Mouse (Mus musculus): ENCODE data around the gene Gm49601. TPM values are rescaled to one million over a fixed set of nuclear protein-coding genes. Genes with fewer than 3 reads are reported as not detected.

Gene Gm49601
- total and polyA plus RNA-seq, 2 experiments from 2014 or later, result 3.4 to 14.2 TPM

DNA sequence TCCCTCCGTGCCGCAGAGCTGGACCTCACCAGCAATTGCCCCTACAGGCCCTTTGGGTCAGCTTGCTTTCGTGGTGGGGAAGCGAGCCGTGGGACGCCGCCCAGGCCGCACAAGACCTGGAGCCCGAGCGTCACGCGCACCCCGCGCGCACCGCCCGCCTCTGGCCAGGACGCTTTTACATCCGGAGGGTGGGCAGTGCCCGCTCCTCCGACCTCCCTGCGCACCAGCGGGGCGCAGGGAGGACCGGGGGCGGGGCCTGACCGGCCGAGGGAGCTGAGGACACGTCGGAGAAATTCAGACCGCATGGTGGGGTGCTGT, 37.5 kb downstream of the Gm49601 start:
- peaks cover 80% of the 10 kb centered on the region for H3K27me3 ChIP-seq (ENCODE audit: insufficient read depth, low read length)
- ATAC-seq (ENCODE audit: low FRiP score) (no peak), DNase-seq (ENCODE audit: low spot score) (no peak)
- H3K9me3 ChIP-seq (ENCODE audit: low read length), result no peaks in the 10 kb centered on the region
- no peak overlapping the region for H3K9ac ChIP-seq (replicated peaks; ENCODE audit: low read length, poor library complexity, severe bottlenecking)
- no peak for TF ChIP-seq CTCF (IDR thresholded peaks at IDR 0.05)
- no peak overlapping the region for H3K4me3 ChIP-seq (ENCODE audit: low read depth, low read length)
- no peak overlapping the region for H3K4me2 ChIP-seq (ENCODE audit: low read depth, low read length, poor library complexity, severe bottlenecking)
- H3K4me1 ChIP-seq (ENCODE audit: insufficient read depth, low read length), result peaks cover 11% of the 10 kb centered on the region; the same call in 1 of the 2 replicates
- no peak overlapping the region for H3K27ac ChIP-seq (ENCODE audit: low read depth, low read length)
- WGBS, result 10% methylated on average over 31 of the region's 31 CpGs
- no peaks in the 10 kb centered on the region for H3K36me3 ChIP-seq (ENCODE audit: insufficient read depth, low read length)

DNA sequence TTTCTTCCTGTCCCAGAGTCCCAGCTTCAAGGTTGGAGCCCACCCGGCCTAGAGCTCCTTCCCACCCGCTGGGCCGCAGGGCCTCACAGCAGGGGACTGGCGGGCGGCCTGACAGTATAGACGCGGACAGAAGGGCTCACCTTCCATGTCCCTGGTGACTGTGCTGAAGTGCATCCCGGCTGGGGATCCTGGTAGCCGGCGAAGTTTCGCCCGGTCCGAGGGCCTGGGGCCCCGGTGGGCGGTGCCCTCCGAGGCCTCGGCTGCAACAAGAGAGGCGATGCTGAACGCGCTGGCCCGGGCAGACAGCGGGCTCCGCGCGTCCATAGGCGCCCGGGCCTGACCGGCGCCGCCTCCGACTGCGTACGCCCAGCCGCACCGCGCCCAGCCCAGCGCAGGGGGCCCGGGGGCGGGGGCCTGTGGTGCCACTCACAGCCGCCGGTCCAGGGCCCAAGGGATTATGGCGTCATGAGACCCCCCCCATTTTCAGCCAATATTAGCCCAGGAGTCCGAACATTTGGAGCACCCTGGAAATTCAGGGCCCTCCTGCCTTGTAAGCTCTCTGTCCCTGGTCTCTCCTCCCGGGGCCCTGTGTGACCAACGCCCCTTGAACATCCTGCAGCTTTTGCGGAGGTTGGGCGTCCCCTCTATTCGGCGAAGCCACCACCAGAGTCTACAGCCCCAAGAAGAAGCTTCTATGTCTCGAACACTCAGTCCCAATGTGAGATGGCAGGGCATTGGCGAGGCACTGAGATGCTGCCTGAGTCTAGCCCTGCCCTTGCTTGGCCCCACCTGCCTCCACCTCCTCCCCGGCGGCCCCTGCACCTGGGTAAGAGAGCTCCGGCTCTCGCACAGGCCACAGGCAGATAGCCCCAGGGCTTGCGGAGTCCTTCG, 38.1 kb downstream of the Gm49601 start:
- H3K4me2 ChIP-seq (ENCODE audit: low read depth, low read length, poor library complexity, severe bottlenecking), result no peak overlapping the region
- no peak for TF ChIP-seq CTCF (IDR thresholded peaks at IDR 0.05)
- no peaks in the 10 kb centered on the region for H3K9me3 ChIP-seq (ENCODE audit: low read length)
- H3K27me3 ChIP-seq (ENCODE audit: insufficient read depth, low read length), result peaks cover 74% of the 10 kb centered on the region
- ATAC-seq (ENCODE audit: low FRiP score), result no peak
- peaks cover 11% of the 10 kb centered on the region; the same call in 1 of the 2 replicates for H3K4me1 ChIP-seq (ENCODE audit: insufficient read depth, low read length)
- no peak for DNase-seq (ENCODE audit: low spot score)
- H3K27ac ChIP-seq (ENCODE audit: low read depth, low read length), result no peak overlapping the region
- H3K4me3 ChIP-seq (ENCODE audit: low read depth, low read length), result no peak overlapping the region
- under 1% methylated on average over 57 of the region's 57 CpGs for WGBS
- H3K9ac ChIP-seq (replicated peaks; ENCODE audit: low read length, poor library complexity, severe bottlenecking), result no peak overlapping the region
- no peaks in the 10 kb centered on the region for H3K36me3 ChIP-seq (ENCODE audit: insufficient read depth, low read length)

DNA sequence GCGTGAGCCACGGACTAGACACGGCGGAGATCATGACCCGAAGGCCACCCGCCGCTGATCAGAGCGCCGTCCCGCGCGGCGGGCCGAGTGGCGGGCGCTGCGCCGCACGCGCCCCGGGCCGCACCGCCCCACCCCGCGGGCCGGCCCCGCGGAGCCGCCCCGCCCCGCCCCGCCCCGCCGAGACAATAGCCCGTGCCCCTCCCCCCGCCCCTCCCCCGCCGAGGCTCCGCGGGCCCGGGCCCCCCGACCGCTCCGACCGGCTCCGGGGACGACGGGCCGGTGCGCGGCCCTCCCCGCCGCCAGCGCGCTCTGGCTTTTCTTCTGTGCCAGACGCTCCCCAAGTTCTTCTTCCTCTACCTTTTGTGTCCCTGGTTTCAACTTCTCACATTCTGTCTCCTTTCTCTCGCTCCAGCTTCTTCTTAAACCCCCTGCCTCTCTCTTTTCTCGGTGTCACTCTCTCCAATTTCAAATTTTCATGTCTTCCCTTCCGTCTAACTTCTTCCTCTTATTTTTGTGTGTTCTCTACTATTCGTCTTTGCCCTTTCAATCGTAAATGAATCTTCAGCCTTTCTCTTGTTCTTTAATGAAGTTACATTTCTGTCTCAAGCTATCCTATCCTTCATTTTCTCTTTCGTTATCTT, 39.2 kb downstream of the Gm49601 start:
- DNase-seq (ENCODE audit: low spot score) (no peak), ATAC-seq (ENCODE audit: low FRiP score) (no peak)
- Histone ChIP-seq H3K9me3 (ENCODE audit: low read length) (no peaks in the 10 kb centered on the region), H3K36me3 (ENCODE audit: insufficient read depth, low read length) (no peaks in the 10 kb centered on the region), H3K4me3 (ENCODE audit: low read depth, low read length) (peak overlapping the region; percentile 32), H3K4me2 (ENCODE audit: low read depth, low read length, poor library complexity, severe bottlenecking) (peak overlapping the region; percentile 62), H3K27ac (ENCODE audit: low read depth, low read length) (no peak overlapping the region), H3K4me1 (ENCODE audit: insufficient read depth, low read length) (peaks cover 14% of the 10 kb centered on the region; the same call in 1 of the 2 replicates), H3K27me3 (ENCODE audit: insufficient read depth, low read length) (peaks cover 75% of the 10 kb centered on the region), H3K9ac (replicated peaks; ENCODE audit: low read length, poor library complexity, severe bottlenecking) (no peak overlapping the region)
- 2% methylated on average over 17 of the region's 62 CpGs for WGBS
- TF ChIP-seq CTCF (IDR thresholded peaks at IDR 0.05), result no peak

DNA sequence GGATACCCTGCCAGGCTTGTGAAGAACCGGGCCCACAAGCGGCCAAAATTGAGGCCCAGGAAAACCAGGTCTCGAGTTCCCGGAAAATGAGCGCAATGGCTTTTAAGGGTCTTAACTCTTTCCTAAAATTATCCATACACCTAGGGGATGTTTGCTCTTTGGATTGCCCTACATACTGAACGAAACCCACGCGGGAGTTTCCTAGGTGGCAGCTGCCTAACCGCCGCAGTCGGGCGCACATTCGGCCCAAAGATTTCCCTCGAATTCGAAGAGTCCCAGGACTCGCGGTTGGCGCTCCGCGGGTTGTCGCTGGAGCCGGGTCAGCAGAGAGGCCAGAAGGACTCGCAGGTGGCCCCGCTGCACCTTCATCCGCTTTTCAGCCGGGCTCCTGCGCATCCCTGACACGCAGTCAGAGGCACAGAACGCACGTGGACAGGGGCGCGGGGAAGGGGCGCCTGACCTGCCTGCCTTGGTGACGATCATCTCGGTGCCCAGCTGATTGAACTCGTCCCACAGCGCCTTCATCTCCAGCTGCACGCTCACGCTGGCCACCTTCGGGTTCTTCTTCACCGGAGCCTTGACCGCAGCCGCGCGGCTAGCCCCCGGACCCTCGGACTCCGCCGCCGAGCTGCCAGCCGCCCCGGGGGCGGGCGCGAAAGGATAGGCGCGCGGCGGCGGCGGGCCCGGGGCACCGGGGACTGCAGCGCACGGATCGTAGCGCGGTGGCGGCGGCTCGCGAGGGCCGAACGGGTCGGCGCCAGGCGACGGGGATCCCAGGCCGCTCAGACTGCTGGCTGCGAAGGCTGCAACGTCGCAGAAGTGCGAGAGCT, 39.9 kb downstream of the Gm49601 start:
- Histone ChIP-seq H3K4me2 (ENCODE audit: low read depth, low read length, poor library complexity, severe bottlenecking) (peak overlapping the region; percentile 62), H3K9me3 (ENCODE audit: low read length) (no peaks in the 10 kb centered on the region), H3K4me3 (ENCODE audit: low read depth, low read length) (peak overlapping the region; percentile 32), H3K4me1 (ENCODE audit: insufficient read depth, low read length) (peaks cover 17% of the 10 kb centered on the region; the same call in 1 of the 2 replicates), H3K9ac (replicated peaks; ENCODE audit: low read length, poor library complexity, severe bottlenecking) (0 out of 2 replicates have a peak overlapping the region, but pooled peaks have one; percentile 0), H3K27me3 (ENCODE audit: insufficient read depth, low read length) (peaks cover 76% of the 10 kb centered on the region), H3K36me3 (ENCODE audit: insufficient read depth, low read length) (no peaks in the 10 kb centered on the region), H3K27ac (ENCODE audit: low read depth, low read length) (no peak overlapping the region)
- 3% methylated on average over 78 of the region's 83 CpGs for WGBS
- no peak for ATAC-seq (ENCODE audit: low FRiP score)
- no peak for DNase-seq (ENCODE audit: low spot score)
- TF ChIP-seq CTCF (IDR thresholded peaks at IDR 0.05), result no peak

DNA sequence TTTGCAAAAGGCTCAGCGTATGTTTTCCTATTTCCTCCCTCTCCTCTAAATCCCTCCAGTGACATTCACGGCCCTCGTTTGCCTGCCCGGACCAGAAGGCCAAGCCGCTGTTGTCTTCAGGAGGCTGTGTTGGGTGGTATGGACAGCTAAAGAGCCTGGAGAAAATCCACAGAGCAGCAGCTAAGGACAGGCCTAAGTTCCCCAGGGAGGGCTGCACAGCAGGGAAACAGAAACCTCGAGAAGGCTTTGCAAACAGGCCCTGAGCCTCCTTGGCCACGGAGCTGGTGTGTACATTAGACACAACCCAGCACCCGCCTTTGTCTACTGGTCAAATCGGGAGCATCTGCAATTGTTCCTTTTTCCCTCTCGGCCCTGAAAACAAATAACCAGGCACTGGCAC, 40.6 kb downstream of the Gm49601 start:
- Histone ChIP-seq H3K9ac (replicated peaks; ENCODE audit: low read length, poor library complexity, severe bottlenecking) (no peak overlapping the region), H3K27me3 (ENCODE audit: insufficient read depth, low read length) (peaks cover 76% of the 10 kb centered on the region), H3K4me2 (ENCODE audit: low read depth, low read length, poor library complexity, severe bottlenecking) (no peak overlapping the region), H3K27ac (ENCODE audit: low read depth, low read length) (no peak overlapping the region), H3K4me1 (ENCODE audit: insufficient read depth, low read length) (peaks cover 16% of the 10 kb centered on the region; the same call in 1 of the 2 replicates), H3K36me3 (ENCODE audit: insufficient read depth, low read length) (no peaks in the 10 kb centered on the region), H3K9me3 (ENCODE audit: low read length) (no peaks in the 10 kb centered on the region), H3K4me3 (ENCODE audit: low read depth, low read length) (0 out of 2 replicates have a peak overlapping the region, but pooled peaks have one; percentile 32)
- no peak for DNase-seq (ENCODE audit: low spot score)
- ATAC-seq (ENCODE audit: low FRiP score), result no peak
- no peak for TF ChIP-seq CTCF (IDR thresholded peaks at IDR 0.05)
- WGBS, result 14% methylated on average over 10 of the region's 10 CpGs
